Mouse (Mus musculus) lung, embryonic 16.5 days (tissue): Measurements from ENCODE around the gene Cobll1. TPM values are rescaled to one million over a fixed set of nuclear protein-coding genes. Genes with fewer than 3 reads are reported as not detected.

ENCODE experiments used
- ATAC-seq: fragments of 200-750 bp; cut with Nextera tagmentation; 2 replicates; pipeline ENCODE4 v1.8.0; 2017; ENCODE audit warnings: low read depth, mild to moderate bottlenecking, moderate library complexity
- H3K27ac ChIP-seq: fragments of 300-500 bp; sonication (generic); 2 replicates; pipeline ENCODE4 v1.5.1; 2014; ENCODE audit warnings: mild to moderate bottlenecking, control low read depth, low read length
- H3K27me3 ChIP-seq: fragments of 300-500 bp; sonication (generic); 2 replicates; pipeline ENCODE4 v1.6.1; 2014; ENCODE audit warnings: low read depth, low read length, mixed read lengths; ENCODE audit not compliant: control insufficient read depth, insufficient read depth
- H3K36me3 ChIP-seq: fragments of 300-500 bp; sonication (generic); 2 replicates; pipeline ENCODE4 v1.6.1; 2014; ENCODE audit warnings: low read length; ENCODE audit not compliant: control insufficient read depth, insufficient read depth
- H3K4me1 ChIP-seq: fragments of 300-500 bp; sonication (generic); replicated peaks from 2 replicates; pipeline ENCODE4 v1.6.1; 2014; ENCODE audit warnings: low read length, mixed read lengths; ENCODE audit not compliant: control insufficient read depth, insufficient read depth
- H3K4me2 ChIP-seq: fragments of 300-500 bp; sonication (generic); 2 replicates; pipeline ENCODE4 v1.6.1; 2014; ENCODE audit warnings: low read depth, low read length, control low read depth
- H3K4me3 ChIP-seq: fragments of 300-500 bp; sonication (generic); 2 replicates; pipeline ENCODE4 v1.5.1; 2014; ENCODE audit warnings: mild to moderate bottlenecking, low read length, control low read depth
- H3K9ac ChIP-seq: fragments of 300-500 bp; sonication (generic); 2 replicates; pipeline ENCODE4 v1.6.1; 2014; ENCODE audit warnings: low read length, control low read depth
- H3K9me3 ChIP-seq: fragments of 300-500 bp; sonication (generic); 2 replicates; pipeline ENCODE4 v1.6.1; 2016; ENCODE audit warnings: low read length; ENCODE audit not compliant: control insufficient read depth
- WGBS: fragments of 180-500 bp; shearing (Covaris S2); extraction: QIAGEN DNeasy Blood & Tissue Kit; methylation state at CpG from one replicate; pipeline ENCODE4 v1.1.7; 2014; 5-methylcytosine and 5-hydroxymethylcytosine counted together
- polyA plus RNA-seq: library from polyadenylated mRNA; unstranded; fragments of >200 nt; fragmentation: Nextera tagmentation; extraction: Ambion mirVana; gene quantifications from 2 replicates; pipeline ENCODE4 v1.2.1, GENCODE M21; 2015

Cobll1 gene
- polyA plus RNA-seq, 1 experiment from 2014 or later, result 11.1 TPM

GRCm38 (mm10) chr2:65157325-65157724, 81.9 kb downstream of the Cobll1 start:
- Histone ChIP-seq H3K27me3 (no peaks in the 10 kb centered on the region), H3K27ac (no peak overlapping the region), H3K36me3 (no peaks in the 10 kb centered on the region), H3K4me1 (no peaks in the 10 kb centered on the region), H3K4me3 (no peak overlapping the region), H3K9ac (no peak overlapping the region), H3K4me2 (no peak overlapping the region), H3K9me3 (no peaks in the 10 kb centered on the region)
- no peak for ATAC-seq
- 81% methylated on average over 2 of the region's 2 CpGs for WGBS

GRCm38 (mm10) chr2:65148928-65149327, 90.3 kb downstream of the Cobll1 start:
- 86% methylated on average over 6 of the region's 6 CpGs for WGBS
- Histone ChIP-seq H3K27me3 (no peaks in the 10 kb centered on the region), H3K4me2 (no peak overlapping the region), H3K4me1 (no peaks in the 10 kb centered on the region), H3K4me3 (no peak overlapping the region), H3K9ac (no peak overlapping the region), H3K9me3 (no peaks in the 10 kb centered on the region), H3K36me3 (peaks cover 3% of the 10 kb centered on the region; the same call in 1 of the 2 replicates), H3K27ac (no peak overlapping the region)
- ATAC-seq, result no peak

DNA sequence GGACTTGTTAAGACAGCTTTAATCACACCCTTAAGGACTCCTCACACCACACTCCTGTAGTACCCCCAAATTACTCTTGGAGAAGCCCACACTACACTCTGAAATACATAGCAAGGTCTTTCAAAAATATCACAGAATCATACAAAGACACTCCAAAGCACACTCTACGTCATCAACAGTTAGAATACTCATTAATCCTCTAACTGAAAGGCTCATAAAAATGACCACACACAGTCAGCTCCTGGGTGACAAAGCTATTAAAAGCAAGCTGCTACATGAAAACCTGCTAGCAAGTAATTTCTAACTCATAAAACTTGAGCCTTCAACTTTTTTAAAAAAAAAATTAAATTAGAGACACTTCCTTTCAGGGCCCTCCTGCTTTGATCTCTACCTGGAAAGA, 91.8 kb downstream of the Cobll1 start:
- H3K9me3 ChIP-seq, result no peaks in the 10 kb centered on the region
- H3K4me1 ChIP-seq, result no peaks in the 10 kb centered on the region
- H3K4me3 ChIP-seq, result no peak overlapping the region
- H3K27me3 ChIP-seq, result no peaks in the 10 kb centered on the region
- H3K36me3 ChIP-seq, result peaks cover 3% of the 10 kb centered on the region
- ATAC-seq, result no peak
- no peak overlapping the region for H3K9ac ChIP-seq
- no peak overlapping the region for H3K4me2 ChIP-seq
- H3K27ac ChIP-seq, result no peak overlapping the region
- WGBS, result 46% methylated on average over 1 of the region's 1 CpGs

DNA sequence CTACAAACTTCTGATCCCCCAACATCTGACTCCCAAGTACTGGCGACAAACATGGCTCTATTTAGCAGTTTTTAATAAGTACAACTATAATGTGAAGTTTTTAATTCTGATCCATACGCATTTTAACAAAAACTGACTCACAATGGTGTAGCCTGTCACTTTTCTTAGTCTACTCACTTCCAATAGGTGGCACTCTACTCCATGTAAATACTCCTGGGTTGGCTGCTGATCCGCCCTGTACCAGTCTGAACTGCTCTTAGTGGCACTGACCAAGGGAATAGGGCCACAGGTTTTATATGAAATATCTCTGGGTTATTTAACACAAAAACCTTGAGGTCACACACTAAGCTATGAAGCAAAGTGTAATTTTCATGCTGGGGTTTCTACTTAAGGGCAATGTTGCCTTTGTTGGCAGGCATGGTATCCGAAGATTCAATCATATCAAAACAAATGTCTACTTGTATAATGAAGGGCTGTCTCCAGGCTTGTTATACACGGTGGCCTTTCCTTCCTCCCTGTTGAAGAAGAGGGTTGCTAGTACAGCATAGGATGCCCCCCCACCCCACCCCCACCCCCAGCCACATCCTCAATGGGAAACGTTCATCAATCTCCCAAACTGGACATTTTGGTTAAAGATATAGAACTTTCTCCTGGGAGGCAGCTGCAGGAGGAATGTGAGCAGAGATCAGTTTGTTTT, 93.6 kb downstream of the Cobll1 start:
- Histone ChIP-seq H3K4me1 (peaks cover under 1% of the 10 kb centered on the region; the same call in 1 of the 2 replicates), H3K9me3 (no peaks in the 10 kb centered on the region), H3K9ac (no peak overlapping the region), H3K27me3 (no peaks in the 10 kb centered on the region), H3K4me3 (no peak overlapping the region), H3K36me3 (peaks cover 3% of the 10 kb centered on the region), H3K4me2 (no peak overlapping the region), H3K27ac (no peak overlapping the region)
- WGBS, result 43% methylated on average over 6 of the region's 6 CpGs
- ATAC-seq, result peak; percentile 83

GRCm38 (mm10) chr2:65141093-65141661, 98.0 kb downstream of the Cobll1 start:
- WGBS, result 63% methylated on average over 4 of the region's 4 CpGs
- Histone ChIP-seq H3K27me3 (no peaks in the 10 kb centered on the region), H3K9ac (no peak overlapping the region), H3K4me1 (peaks cover 18% of the 10 kb centered on the region), H3K27ac (no peak overlapping the region), H3K9me3 (no peaks in the 10 kb centered on the region), H3K36me3 (no peaks in the 10 kb centered on the region; the same call in 1 of the 2 replicates), H3K4me3 (no peak overlapping the region), H3K4me2 (no peak overlapping the region)
- no peak for ATAC-seq

GRCm38 (mm10) chr2:65140330-65140922, 98.8 kb downstream of the Cobll1 start:
- no peaks in the 10 kb centered on the region for H3K27me3 ChIP-seq
- peak; percentile 67 for ATAC-seq
- 36% methylated on average over 6 of the region's 6 CpGs for WGBS
- H3K4me2 ChIP-seq, result no peak overlapping the region
- H3K27ac ChIP-seq, result no peak overlapping the region
- H3K9me3 ChIP-seq, result no peaks in the 10 kb centered on the region
- H3K4me3 ChIP-seq, result no peak overlapping the region
- H3K36me3 ChIP-seq, result no peaks in the 10 kb centered on the region; the same call in 1 of the 2 replicates
- H3K4me1 ChIP-seq, result peaks cover 18% of the 10 kb centered on the region
- H3K9ac ChIP-seq, result no peak overlapping the region

GRCm38 (mm10) chr2:65139606-65140329, 99.4 kb downstream of the Cobll1 start:
- 30% methylated on average over 4 of the region's 4 CpGs for WGBS
- no peaks in the 10 kb centered on the region; the same call in 1 of the 2 replicates for H3K36me3 ChIP-seq
- no peak overlapping the region for H3K4me2 ChIP-seq
- H3K4me1 ChIP-seq, result peaks cover 18% of the 10 kb centered on the region
- H3K9me3 ChIP-seq, result no peaks in the 10 kb centered on the region
- no peak overlapping the region for H3K4me3 ChIP-seq
- no peaks in the 10 kb centered on the region for H3K27me3 ChIP-seq
- peak; percentile 91 for ATAC-seq
- H3K9ac ChIP-seq, result no peak overlapping the region
- peak overlapping the region; percentile 69 for H3K27ac ChIP-seq

DNA sequence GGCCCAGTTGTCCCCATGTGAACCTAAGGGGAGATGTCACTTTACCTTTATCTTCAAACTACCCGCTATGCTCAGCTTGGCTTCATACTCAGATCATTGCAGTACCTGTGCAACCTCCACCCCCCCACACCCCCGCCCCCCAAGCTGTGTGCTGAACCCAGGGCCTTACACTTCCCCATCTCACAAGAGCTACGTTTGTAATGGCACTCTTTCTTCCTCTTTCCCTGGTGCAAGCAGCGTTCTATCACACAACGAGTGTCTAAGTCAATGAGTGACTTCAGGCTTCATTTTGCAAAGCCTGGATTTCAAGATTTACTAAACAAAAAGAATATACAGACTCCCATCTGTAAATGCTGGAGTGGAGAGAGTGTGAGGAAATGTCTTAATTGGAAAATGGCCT, 100.2 kb downstream of the Cobll1 start:
- Histone ChIP-seq H3K9me3 (no peaks in the 10 kb centered on the region), H3K9ac (no peak overlapping the region), H3K27me3 (no peaks in the 10 kb centered on the region), H3K36me3 (no peaks in the 10 kb centered on the region; the same call in 1 of the 2 replicates), H3K4me1 (peaks cover 18% of the 10 kb centered on the region), H3K4me2 (no peak overlapping the region), H3K4me3 (no peak overlapping the region), H3K27ac (peak overlapping the region; percentile 69)
- 56% methylated on average over 5 of the region's 5 CpGs for WGBS
- 0 out of 2 replicates have a peak, but pooled peaks have one; percentile 12 for ATAC-seq
